Mouse (Mus musculus): ENCODE measurements at regions not wholly inside any gene's neighbourhood (a gene's known extent, or its start where the extent isn't known, plus 50 kb on each side); places are given as distances from the start of the nearest gene placed in this dataset.

- no peak for TF ChIP-seq POLR2A (IDR thresholded peaks at IDR 0.05; ENCODE audit: insufficient read length, low read depth)
- TF ChIP-seq USF1 (IDR thresholded peaks at IDR 0.05; ENCODE audit: low read depth): no peak
- TF ChIP-seq MAX (IDR thresholded peaks at IDR 0.05; ENCODE audit: low read depth): no peak
- TF ChIP-seq CEBPB (IDR thresholded peaks at IDR 0.05; ENCODE audit: insufficient read depth, poor library complexity, severe bottlenecking): no peak
- TF ChIP-seq MYOG (IDR thresholded peaks at IDR 0.05; ENCODE audit: control insufficient read depth in 1 of 3, insufficient read depth in 1 of 3, insufficient read length in 2 of 3, low read depth in 2 of 3): no peak
- TF ChIP-seq REST (IDR thresholded peaks at IDR 0.05; ENCODE audit: insufficient read depth, insufficient read length): no peak
- no peak for TF ChIP-seq E2F4 (IDR thresholded peaks at IDR 0.05; ENCODE audit: insufficient read depth)
- TF ChIP-seq TCF12 (IDR thresholded peaks at IDR 0.05; ENCODE audit: insufficient read depth, poor library complexity, severe bottlenecking): no peak
- no peak for TF ChIP-seq POLR2AphosphoS2 (IDR thresholded peaks at IDR 0.05; ENCODE audit: insufficient read length, low read depth)
These were observed 237.9 kb upstream of the A1bg start for GRCm38 (mm10) chr15:61160666-61161065.

All from myocyte (in vitro differentiated cells).